Mouse (Mus musculus): ENCODE measurements around the gene Dnhd1.

DNA sequence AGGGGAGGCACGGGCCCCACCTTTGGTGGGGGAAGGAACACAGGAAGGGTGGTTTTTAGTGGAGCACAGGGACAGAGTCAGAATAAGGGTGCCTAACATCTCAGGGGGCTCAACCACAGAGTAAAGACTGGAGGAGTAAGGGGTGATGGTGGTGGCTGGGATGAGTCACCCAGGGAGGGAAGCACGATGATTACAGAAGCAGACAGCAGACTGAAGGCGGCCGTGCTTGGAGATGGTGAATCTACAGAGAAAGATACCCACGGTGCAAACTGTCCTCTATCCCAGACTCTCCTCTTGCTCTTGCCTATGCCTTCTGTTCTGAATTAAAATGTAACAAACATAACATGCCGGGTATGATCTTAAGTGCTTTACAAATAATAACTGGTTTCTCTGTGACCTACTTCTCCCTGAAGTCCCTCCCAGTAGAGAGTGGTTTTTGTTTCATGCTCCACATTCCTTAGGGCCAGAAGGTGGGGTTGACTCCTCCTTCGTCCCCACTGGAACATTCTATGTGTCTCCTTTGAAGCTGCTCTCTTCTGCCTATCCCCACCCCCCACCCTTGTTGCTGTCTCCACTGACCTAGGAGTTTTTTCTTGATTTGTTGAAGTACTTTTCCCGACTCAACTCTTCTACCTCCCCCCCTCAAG lies 28.9 kb upstream of the Dnhd1 start:
- TF ChIP-seq POLR2A (IDR thresholded peaks at IDR 0.05; ENCODE audit: low read depth, low read length) (no peak), CTCF (IDR thresholded peaks at IDR 0.05; ENCODE audit: extremely low read depth, insufficient read length, insufficient replicate concordance, low read depth, low read length) (no peak)

All from small intestine, adult 2 months (tissue).